ENCODE assay signal across 8 mouse cellular contexts in the genomic region with DNA sequence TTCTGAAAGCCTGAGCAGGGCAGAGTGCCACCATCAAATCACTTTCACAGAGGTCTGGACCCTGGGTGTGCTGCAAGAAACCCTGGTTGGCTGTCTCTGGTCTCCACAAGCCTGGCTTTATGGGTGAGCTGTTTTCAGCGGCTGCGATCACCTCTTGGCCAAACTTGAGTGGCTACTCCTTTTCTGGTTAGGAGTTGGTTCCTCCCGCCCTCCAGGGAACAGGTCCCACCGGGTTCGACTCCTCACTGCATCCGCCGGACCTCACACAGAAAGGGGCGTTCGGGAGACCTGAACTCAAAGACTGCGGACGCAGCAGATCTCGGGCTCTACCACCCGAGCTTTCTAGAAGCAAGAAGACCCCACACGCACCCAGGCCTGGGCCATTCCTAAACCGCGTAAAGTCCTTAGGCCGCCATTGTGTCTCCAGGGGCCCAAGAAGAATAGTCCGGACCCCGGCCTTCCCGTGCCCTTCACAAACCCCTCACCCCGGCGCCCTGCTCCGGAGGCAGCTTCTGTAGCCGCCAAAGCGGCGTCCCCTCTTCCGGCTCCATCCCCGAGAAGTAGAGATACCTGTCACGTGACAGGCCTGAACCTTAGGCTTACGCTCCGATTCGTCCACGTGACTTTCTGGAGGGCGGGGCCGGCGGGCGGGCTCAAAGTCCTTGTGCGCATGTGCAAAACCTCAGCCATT. TPM values are rescaled to one million over a fixed set of nuclear protein-coding genes. Genes with fewer than 3 reads are reported as not detected.
DNase-seq lines count a peak whose midpoint lies in the region; ATAC-seq and TF ChIP-seq lines count a peak whose summit lies in the region.

TSS of gene Commd8 (minus strand) at position 596 of the 691 bp plus-strand sequence.

- DNase-seq in MEL (ENCODE audit: low read depth, low spot score) = peak; percentile 96
- peak; percentile 91 to 94 for DNase-seq in cerebellum, adult 2 months
- peak; percentile 92 for DNase-seq in forelimb bud, embryonic 11.5 days (ENCODE audit: low read depth, low spot score)
- peak; percentile 91 for DNase-seq in layer of hippocampus, adult 9-10 months (ENCODE audit: low spot score)
- peak; percentile 86 for DNase-seq in ovary, postnatal 10 days (ENCODE audit: low spot score)
- peak; percentile 96 for DNase-seq in thymus, postnatal 10 days (ENCODE audit: low spot score in 2 of 2)

- H3K27ac ChIP-seq in MEL (ENCODE audit: control insufficient read depth, low read depth, low read length) = peak within 1 kb of the TSS; percentile 62
- peak within 1 kb of the TSS; percentile 61; the same call in 1 of the 2 replicates for H3K27ac ChIP-seq in cerebellum, adult 2 months (ENCODE audit: insufficient read depth, low read length)
- H3K27ac ChIP-seq in lung, embryonic 16.5 days (ENCODE audit: low read length) = peak within 1 kb of the TSS; percentile 75

- H3K79me2 ChIP-seq in MEL (ENCODE audit: control insufficient read depth, insufficient read depth, low read length, poor library complexity) = peaks cover 17% of the 10 kb centered on the region

- no peak for TF ChIP-seq RAD21 in MEL (IDR thresholded peaks at IDR 0.05; ENCODE audit: low read depth, low read length)

- no peaks in the 10 kb centered on the region for H3K9me3 ChIP-seq in MEL (replicated peaks; ENCODE audit: insufficient read depth, low read length)
- H3K9me3 ChIP-seq in lung, embryonic 16.5 days (ENCODE audit: control insufficient read depth, low read length) = no peaks in the 10 kb centered on the region

- H3K4me1 ChIP-seq in MEL (ENCODE audit: control insufficient read depth in 1 of 2, insufficient read depth in 2 of 2, low read length in 2 of 2) = peaks cover 7 to 13% of the 10 kb centered on the region in 2 experiments
- no peaks in the 10 kb centered on the region for H3K4me1 ChIP-seq in cerebellum, adult 2 months (ENCODE audit: control insufficient read depth, insufficient read depth, low read length)
- peaks cover 6% of the 10 kb centered on the region for H3K4me1 ChIP-seq in lung, embryonic 16.5 days (replicated peaks; ENCODE audit: control insufficient read depth, insufficient read depth, low read length)

- H3K9ac ChIP-seq in MEL (ENCODE audit: control insufficient read depth, low read depth, low read length, poor library complexity, severe bottlenecking) = peak within 1 kb of the TSS; percentile 98
- H3K9ac ChIP-seq in lung, embryonic 16.5 days (ENCODE audit: low read length) = peak within 1 kb of the TSS; percentile 90

- no peaks in the 10 kb centered on the region for H3K27me3 ChIP-seq in MEL (ENCODE audit: control insufficient read depth in 1 of 2, insufficient read depth in 2 of 2, low read length in 2 of 2)
- H3K27me3 ChIP-seq in cerebellum, adult 2 months (ENCODE audit: control insufficient read depth, insufficient read depth, low read length) = no peaks in the 10 kb centered on the region
- no peaks in the 10 kb centered on the region for H3K27me3 ChIP-seq in lung, embryonic 16.5 days (ENCODE audit: control insufficient read depth, insufficient read depth, low read depth, low read length)

- ATAC-seq in hematopoietic stem cell, adult 5-6 weeks (replicated peaks in 1 of 2; ENCODE audit: insufficient read depth in 1 of 2, low FRiP score in 2 of 2, low TSS enrichment in 1 of 2, low read depth in 1 of 2, poor library complexity in 2 of 2, severe bottlenecking in 2 of 2) = peak; percentile 78 to 79
- ATAC-seq in lung, embryonic 16.5 days (ENCODE audit: low read depth) = peak; percentile 92

- H3K36me3 ChIP-seq in MEL (ENCODE audit: control insufficient read depth in 1 of 2, insufficient read depth in 2 of 2, low read length in 2 of 2) = peaks cover 0 to 29% of the 10 kb centered on the region in 2 experiments; a peak in 2 of 4 replicates
- H3K36me3 ChIP-seq in lung, embryonic 16.5 days (ENCODE audit: control insufficient read depth, insufficient read depth, low read length) = peaks cover 4% of the 10 kb centered on the region; the same call in 1 of the 2 replicates

- no peak for TF ChIP-seq CTCF in MEL (IDR thresholded peaks at IDR 0.05 in 2 of 3, conservative IDR thresholded peaks at IDR 0.05 in 1 of 3; ENCODE audit: control insufficient read depth in 1 of 3, insufficient read depth in 1 of 3, low read depth in 2 of 3, low read length in 3 of 3, poor library complexity in 1 of 3, severe bottlenecking in 1 of 3)
- TF ChIP-seq CTCF in cerebellum, adult 2 months (IDR thresholded peaks at IDR 0.05; ENCODE audit: borderline replicate concordance, insufficient read depth, low read depth, low read length) = no peak

- peak within 1 kb of the TSS; percentile 87 to 99 for H3K4me3 ChIP-seq in MEL (ENCODE audit: control insufficient read depth in 1 of 2, insufficient read depth in 1 of 2, low read depth in 2 of 2, low read length in 2 of 2)
- H3K4me3 ChIP-seq in cerebellum, adult 2 months (replicated peaks; ENCODE audit: insufficient read depth, low read depth, low read length) = peak within 1 kb of the TSS; percentile 97
- peak within 1 kb of the TSS; percentile 84 for H3K4me3 ChIP-seq in lung, embryonic 16.5 days (ENCODE audit: low read length)

- under 1% methylated on average over 38 of the region's 38 CpGs for WGBS in cerebellum, adult 2 months
- WGBS in lung, embryonic 16.5 days = under 1% methylated on average over 38 of the region's 38 CpGs

- peak; percentile 95 to 97 for TF ChIP-seq POLR2A in MEL (IDR thresholded peaks at IDR 0.05; ENCODE audit: control insufficient read depth in 1 of 2, insufficient read depth in 1 of 2, low read depth in 1 of 2, low read length in 2 of 2, poor library complexity in 1 of 2)
- TF ChIP-seq POLR2A in cerebellum, adult 2 months (IDR thresholded peaks at IDR 0.05; ENCODE audit: borderline replicate concordance, insufficient read depth, low read length) = peak; percentile 69; the same call in 1 of the 2 replicates

- peak within 1 kb of the TSS; percentile 80 for H3K4me2 ChIP-seq in lung, embryonic 16.5 days (ENCODE audit: low read depth, low read length)

- TF ChIP-seq EP300 in MEL (IDR thresholded peaks at IDR 0.05; ENCODE audit: low read depth in 1 of 2, low read length in 2 of 2) = no peak

TF ChIP-seq in MEL, 35 proteins besides CTCF, POLR2A, EP300 and RAD21:
- TF ChIP-seq SIN3A (IDR thresholded peaks at IDR 0.05; ENCODE audit: low read length) (peak; percentile 91), NRF1 (IDR thresholded peaks at IDR 0.05; ENCODE audit: insufficient read depth, low read depth, low read length, poor library complexity, severe bottlenecking) (peak; percentile 72), KAT2A (conservative IDR thresholded peaks at IDR 0.05; ENCODE audit: low read depth, low read length) (no peak; the same call in 1 of the 2 replicates), HCFC1 (IDR thresholded peaks at IDR 0.05; ENCODE audit: low read depth, low read length) (peak; percentile 80), BHLHE40 (IDR thresholded peaks at IDR 0.05; ENCODE audit: borderline replicate concordance, low read depth, low read length) (peak; percentile 90), TCF12 (IDR thresholded peaks at IDR 0.05; ENCODE audit: low read depth, low read length) (peak; percentile 77), CHD2 (IDR thresholded peaks at IDR 0.05; ENCODE audit: low read length) (no peak), ZC3H11A (IDR thresholded peaks at IDR 0.05; ENCODE audit: low read depth, low read length) (no peak), USF1 (IDR thresholded peaks at IDR 0.05; ENCODE audit: low read depth, low read length) (peak; percentile 98), MAFK (IDR thresholded peaks at IDR 0.05; ENCODE audit: borderline replicate concordance, low read depth, low read length) (no peak), ELF1 (IDR thresholded peaks at IDR 0.05; ENCODE audit: low read depth, low read length) (peak; percentile 92), E2F4 (IDR thresholded peaks at IDR 0.05; ENCODE audit: borderline replicate concordance, low read depth, low read length) (peak; percentile 10; the same call in 1 of the 2 replicates), MXI1 (IDR thresholded peaks at IDR 0.05; ENCODE audit: low read depth, low read length) (peak; percentile 88), RCOR1 (IDR thresholded peaks at IDR 0.05; ENCODE audit: low read depth, low read length) (no peak), TAL1 (IDR thresholded peaks at IDR 0.05; ENCODE audit: low read length) (no peak), ETS1 (IDR thresholded peaks at IDR 0.05; ENCODE audit: low read depth, low read length) (0 out of 2 replicates have a peak, but pooled peaks have one; percentile 40), ZKSCAN1 (IDR thresholded peaks at IDR 0.05; ENCODE audit: low read depth, low read length) (no peak), TBP (IDR thresholded peaks at IDR 0.05; ENCODE audit: low read depth, low read length) (peak; percentile 73), MYC (IDR thresholded peaks at IDR 0.05; ENCODE audit: low read depth, low read length) (0 out of 2 replicates have a peak, but pooled peaks have one; percentile 38), MEF2A (IDR thresholded peaks at IDR 0.05; ENCODE audit: extremely low read depth, insufficient replicate concordance, low read depth, low read length, poor library complexity, severe bottlenecking) (no peak), UBTF (IDR thresholded peaks at IDR 0.05; ENCODE audit: borderline replicate concordance, insufficient read depth, low read depth, low read length) (no peak), POLR2AphosphoS5 (IDR thresholded peaks at IDR 0.05; ENCODE audit: borderline replicate concordance, low read depth, low read length) (no peak), MAX (IDR thresholded peaks at IDR 0.05; ENCODE audit: low read length) (peak; percentile 98), MAZ (IDR thresholded peaks at IDR 0.05; ENCODE audit: low read depth, low read length) (peak; percentile 42; the same call in 1 of the 2 replicates), POLR2AphosphoS2 (IDR thresholded peaks at IDR 0.05; ENCODE audit: low read length) (peak; percentile 82), NELFE (IDR thresholded peaks at IDR 0.05; ENCODE audit: low read depth, low read length) (peak; percentile 96), USF2 (IDR thresholded peaks at IDR 0.05; ENCODE audit: borderline replicate concordance in 1 of 2, insufficient read depth in 1 of 2, low read depth in 1 of 2, low read length in 2 of 2) (peak; percentile 93 to 98), ZMIZ1 (IDR thresholded peaks at IDR 0.05; ENCODE audit: low read depth, low read length) (peak; percentile 93), MYB (IDR thresholded peaks at IDR 0.05; ENCODE audit: low read depth, low read length) (no peak)

RNA-seq across cellular contexts. Expression of gene Commd8, which starts in this region (rescaled TPM):
- 45.3 and 45.6 TPM in 2 replicates for total RNA-seq in MEL (2012; rRNA removed)
- polyA plus RNA-seq in MEL (2012; ENCODE audit: insufficient read depth in 1 of 2, insufficient read length in 2 of 2, low read depth in 1 of 2, low replicate concordance in 2 of 2, missing spikeins in 1 of 2) = 10 to 100 TPM in 1 of 2 experiments, not detected in 1; 33.5 TPM
- polyA plus RNA-seq in cerebellum, adult 2 months (2012; rRNA removed) = 58.7 and 62.1 TPM in 2 replicates
- total RNA-seq in hematopoietic stem cell, adult 5-6 weeks (2017) = 57.9 and 60.8 TPM in 2 replicates
- polyA plus RNA-seq in lung, embryonic 16.5 days (2015; fragmentation: Nextera tagmentation; extraction: Ambion mirVana) = 127 and 132 TPM in 2 replicates

Comparison
In these comparisons a context has a peak if more than half of its experiments do, and no peak if none do; other contexts are left out.
1. Peak in every context shown above with its lines: DNase-seq, ATAC-seq, H3K4me3 ChIP-seq and H3K27ac ChIP-seq.